Mouse (Mus musculus) gastrocnemius, postnatal 4 days (tissue): Measurements from ENCODE around the gene D430041D05Rik. TPM values are rescaled to one million over a fixed set of nuclear protein-coding genes. Genes with fewer than 3 reads are reported as not detected.

Experiments
- microRNA-seq: library from miRNA; unstranded; fragments of <30 nt; microRNA quantifications from one replicate; pipeline ENCODE4 v1.2.0, GENCODE M21; 2021
- total RNA-seq, 2 experiments: library from RNA; stranded (reverse); gene quantifications; 2 replicates each; pipeline ENCODE4 v1.2.3; 2021

Gene D430041D05Rik
- total RNA-seq, 2 experiments from 2014 or later: 2.5 to 2.8 TPM

Small RNAs within 50 kb of the gene (microRNA-seq; reads per million reads assigned to microRNA genes)
- gene Mir1902: not detected

Other genes with a start within 250 kb of the D430041D05Rik start
- gene Hipk3, start 83.4 kb upstream of the D430041D05Rik start, total RNA-seq: 100 to 1,000 TPM; 148 to 153 TPM
- 10 to 100 TPM; 22.6 to 28.9 TPM for gene Cstf3, start 179.5 kb upstream of the D430041D05Rik start, total RNA-seq